Mouse (Mus musculus) retina, adult 2 months (tissue): Measurements from ENCODE around the gene Tent5b.
A peak's percentile ranks its signal among the peaks of the same experiment; 100 is the strongest.

Source experiments
- DNase-seq: peaks from one replicate; pipeline ENCODE4 v3.0.0-alpha.2; 2012; ENCODE audit warnings: low read depth, low spot score

The Tent5b gene

DNA sequence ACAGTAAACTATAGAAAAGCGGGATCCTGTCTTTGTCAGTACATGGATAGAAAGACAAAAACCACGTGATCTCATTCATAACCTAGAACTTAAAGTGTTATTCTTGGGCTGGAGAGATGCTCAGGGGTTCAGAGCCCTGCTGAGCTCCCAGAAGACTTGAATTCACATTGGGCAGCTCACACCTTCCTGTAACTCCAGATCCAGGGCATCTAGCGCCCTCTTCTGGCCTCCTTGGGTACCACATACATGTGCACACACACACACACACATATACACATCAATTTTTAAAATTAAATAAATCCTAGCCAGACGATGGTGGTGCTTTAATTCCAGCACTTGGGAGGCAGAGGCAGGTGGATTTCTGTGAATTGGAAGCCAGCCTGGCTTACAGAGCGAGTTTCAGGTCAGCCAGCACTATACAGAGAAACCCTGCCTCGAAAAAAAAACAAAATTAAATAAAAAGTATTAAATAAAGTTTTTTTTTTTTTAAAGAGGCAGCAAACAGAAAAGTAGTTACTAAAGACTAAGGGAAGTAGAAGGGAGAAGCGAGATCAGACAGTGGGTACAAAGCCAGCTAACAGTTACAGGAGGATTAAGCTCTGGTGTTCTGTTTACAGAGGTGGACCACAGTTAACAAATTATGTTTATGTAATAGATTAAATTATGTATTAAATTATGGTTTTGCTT is 8.7 kb upstream of the Tent5b start:
- no peak for DNase-seq

DNA sequence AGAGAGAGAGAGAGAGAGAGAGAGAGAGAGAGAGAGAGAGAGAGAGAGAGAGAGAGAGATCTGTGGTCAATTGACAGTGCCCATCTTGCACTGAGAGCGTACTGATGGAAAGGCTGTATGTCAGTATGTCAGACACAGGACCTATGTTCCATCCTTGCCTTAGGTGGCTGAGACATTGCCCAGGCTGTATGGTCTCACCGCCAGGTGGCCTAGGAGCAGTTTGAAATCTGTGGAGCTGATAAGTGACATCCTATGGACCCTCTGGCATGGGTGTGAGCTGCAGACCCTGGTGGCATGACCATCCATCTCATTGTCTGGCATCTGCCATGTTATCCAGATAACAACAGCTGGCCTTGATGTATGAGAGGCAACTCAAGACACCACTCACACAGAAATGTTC is 6.1 kb upstream of the Tent5b start:
- DNase-seq: no peak

DNA sequence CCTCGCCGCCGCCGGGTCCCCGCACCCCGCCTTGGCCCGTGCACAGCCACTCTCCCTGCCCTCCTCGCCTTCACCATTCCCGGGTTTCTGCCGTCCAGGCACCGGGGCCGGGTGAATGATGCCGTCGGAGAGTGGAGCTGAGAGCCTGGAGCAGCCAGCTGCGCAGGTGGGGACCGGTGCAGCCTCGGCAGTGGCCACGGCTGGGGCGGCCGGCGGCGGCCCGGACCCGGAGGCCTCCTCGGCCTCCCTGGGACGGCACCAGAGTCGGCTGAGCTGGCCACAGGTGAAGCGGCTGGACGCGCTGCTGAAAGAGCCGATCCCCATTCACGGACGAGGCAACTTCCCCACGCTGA is 229 bp downstream of the Tent5b start:
- no peak for DNase-seq

DNA sequence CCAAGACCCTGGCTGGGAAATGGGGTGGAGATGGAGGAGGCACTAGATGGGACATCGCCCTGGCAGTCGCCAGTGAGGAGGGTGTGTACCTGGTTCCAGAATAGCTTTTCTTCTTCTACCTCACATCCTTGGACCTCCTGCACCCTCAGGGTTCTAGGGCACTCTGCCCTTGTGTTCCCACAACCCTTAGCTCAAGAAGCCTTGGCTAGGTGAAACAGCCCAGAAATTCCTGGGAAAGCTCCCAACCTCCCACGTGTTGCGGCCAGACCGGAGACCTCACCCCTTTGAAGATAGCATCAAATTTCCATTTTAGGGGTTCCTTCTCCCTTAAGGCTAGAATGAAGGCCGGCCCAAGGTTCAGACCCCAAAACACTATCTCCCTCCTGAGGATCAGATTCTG is 822 bp downstream of the Tent5b start:
- no peak for DNase-seq

DNA sequence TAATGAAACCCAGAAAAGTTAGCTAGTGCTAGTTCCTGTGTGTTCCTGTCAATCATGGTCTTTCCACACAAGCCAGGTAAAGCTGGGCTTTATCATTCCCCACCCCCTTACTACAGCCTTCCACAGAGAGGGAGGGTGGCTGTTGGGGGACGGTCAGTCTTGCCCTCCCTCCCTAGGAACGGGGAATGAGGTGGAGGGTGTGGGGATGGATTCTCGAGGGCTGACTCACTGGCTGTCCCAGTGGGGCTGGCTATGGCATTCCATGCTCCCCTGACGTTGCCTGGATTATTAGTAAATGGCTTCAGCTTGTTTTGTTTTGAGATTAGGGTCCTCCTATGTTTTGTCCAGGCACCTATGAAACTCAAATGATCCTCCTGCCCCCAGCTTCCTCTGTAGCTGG is 1.6 kb downstream of the Tent5b start:
- DNase-seq: no peak

DNA sequence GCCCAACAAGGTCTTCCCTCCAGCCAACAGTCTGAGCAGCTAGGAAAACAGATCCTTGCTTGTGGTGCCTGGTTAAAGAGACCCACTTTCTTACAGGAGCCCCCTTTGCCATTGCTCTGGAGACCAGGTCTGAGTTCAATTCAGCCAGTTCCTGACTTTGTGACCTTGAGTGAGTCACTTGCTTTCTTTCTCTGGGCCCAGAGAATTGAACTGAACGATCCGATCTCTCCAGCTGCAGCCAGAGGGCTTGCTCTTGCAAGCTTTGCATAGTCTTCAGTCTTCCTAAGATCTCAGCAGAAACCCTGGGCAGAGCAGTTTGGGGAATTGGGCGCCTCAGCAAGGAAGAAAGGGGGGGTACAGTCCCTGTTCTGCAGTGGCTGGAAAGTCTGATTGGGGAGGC is 2.5 kb downstream of the Tent5b start:
- DNase-seq: no peak

DNA sequence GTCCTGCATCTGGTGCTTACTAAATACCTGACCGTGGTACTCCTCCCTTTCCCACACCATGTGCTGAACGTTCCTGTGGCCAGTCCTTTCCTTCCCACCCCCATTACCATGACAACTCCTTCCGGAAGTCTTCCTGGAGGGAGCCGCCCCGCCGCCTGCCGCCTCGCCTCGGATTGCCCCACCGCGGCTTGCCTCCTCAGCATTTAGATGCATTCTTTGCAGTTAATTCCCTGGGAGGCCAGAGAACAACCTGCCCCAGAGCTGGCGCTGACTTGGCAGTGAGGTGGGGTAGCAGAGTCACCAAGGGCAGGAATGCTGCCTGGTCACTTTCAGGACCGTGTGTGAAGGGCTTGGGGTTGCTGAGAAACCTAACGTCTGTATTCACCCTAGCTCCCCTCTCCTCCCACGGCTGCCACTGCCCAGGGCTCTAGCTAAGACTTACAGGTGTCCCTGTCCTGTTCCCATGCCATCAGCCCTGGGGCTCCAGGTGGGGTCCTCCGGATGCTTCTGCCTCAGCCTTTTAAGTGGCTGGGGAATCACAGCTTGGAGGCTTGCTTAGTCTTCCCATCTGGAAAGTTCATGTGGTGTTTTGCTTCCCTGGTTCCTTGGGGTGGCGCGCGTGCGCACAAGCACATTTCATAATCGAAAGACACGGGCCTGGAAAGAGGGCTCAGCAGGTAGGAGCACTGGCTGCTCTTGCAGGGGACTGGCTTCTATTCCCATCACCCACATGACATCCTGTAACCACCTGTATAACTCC is 4.5 kb downstream of the Tent5b start:
- no peak for DNase-seq

DNA sequence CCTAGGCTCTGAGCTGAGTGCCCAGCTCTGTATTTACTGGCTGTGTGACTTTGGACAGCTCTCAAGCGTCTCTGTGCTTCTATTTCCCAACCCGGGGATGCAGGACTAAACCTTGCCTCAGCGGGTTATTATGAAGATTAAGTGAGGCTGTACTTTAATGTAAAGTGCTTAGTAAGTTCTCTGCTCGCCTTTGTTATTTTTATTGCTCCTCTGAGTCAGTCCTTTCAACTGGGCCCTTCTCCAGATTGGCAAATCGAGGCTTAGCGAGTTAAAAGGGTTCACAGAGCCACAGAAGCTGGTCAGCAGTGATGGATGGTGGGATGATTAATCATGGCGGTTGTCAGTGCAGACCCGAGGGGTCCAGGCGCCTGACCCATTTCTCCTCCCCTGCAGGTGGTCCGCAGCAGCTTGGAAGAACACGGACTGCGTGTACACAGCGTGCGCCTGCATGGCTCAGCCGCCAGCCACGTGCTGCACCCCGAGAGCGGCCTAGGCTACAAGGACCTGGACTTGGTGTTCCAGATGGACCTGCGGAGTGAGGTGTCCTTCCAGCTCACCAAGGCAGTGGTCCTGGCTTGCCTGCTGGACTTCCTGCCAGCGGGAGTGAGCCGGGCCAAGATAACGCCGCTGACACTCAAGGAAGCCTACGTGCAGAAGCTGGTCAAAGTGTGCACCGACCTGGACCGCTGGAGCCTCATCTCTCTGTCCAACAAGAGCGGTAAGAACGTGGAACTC is 5.9 kb downstream of the Tent5b start:
- DNase-seq: no peak

DNA sequence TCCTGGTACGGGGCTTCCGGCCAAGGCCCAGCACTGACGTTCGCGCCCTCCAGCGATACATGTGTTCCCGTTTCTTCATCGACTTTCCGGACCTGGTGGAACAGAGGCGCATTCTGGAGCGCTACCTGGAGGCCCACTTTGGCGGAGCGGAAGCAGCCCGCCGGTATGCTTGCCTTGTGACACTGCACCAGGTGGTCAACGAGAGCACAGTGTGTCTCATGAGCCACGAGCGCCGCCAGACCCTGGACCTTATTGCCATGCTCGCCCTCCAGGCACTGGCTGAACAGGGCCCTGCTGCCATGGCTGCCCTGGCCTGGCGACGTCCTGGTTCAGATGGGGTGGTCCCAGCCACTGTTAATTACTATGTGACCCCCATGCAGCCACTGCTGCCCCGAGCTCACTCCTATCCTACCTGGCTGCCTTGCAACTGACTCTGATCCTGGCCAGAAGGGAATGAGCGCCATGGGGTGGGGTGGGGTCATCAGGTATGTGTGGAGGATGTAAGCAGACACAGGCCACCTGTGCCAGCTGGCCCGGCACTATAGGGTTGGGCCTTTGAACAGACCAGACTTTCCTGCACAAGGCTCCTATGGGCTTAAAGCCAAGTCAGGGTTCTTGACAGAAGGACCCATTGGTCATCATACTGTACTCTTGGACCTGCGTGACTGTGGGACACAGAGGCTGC is 6.9 kb downstream of the Tent5b start:
- no peak for DNase-seq

DNA sequence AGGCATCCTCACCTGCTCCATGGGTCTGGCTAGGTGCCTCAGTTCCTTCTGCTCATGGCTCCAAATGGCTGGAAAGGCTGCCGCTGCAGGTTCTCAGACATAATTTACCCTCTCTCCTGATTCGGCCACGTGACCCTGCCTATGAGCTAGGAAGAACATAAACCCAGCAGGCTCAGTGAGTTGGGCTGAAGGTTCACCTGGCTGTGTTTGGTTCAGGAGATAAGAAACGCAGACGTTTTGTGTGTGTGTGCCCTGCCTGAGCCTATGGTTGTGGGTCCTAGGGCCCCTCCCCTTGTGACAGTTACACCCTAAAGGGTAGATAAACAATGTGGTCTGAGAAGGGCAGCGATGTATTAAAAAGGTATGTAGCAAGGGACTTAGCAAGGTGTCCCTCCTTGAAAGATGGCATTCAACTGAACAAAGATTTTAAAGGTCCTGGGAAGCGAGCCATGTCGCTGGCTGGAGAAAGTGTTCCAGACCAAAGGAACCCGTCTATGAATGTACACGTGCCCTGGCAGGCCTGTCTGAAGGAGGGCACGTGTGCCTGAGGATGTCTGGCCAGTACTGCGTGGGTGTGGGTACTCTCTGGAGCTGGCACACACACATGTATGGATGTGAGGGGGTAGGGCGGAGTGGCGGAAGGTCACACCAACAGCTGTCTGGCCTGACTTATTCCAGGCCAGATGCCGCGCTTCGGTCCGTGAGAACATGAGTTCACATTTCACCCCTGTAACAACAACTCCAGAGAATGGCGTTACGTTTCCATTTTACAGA is 8.9 kb downstream of the Tent5b start:
- no peak for DNase-seq

DNA sequence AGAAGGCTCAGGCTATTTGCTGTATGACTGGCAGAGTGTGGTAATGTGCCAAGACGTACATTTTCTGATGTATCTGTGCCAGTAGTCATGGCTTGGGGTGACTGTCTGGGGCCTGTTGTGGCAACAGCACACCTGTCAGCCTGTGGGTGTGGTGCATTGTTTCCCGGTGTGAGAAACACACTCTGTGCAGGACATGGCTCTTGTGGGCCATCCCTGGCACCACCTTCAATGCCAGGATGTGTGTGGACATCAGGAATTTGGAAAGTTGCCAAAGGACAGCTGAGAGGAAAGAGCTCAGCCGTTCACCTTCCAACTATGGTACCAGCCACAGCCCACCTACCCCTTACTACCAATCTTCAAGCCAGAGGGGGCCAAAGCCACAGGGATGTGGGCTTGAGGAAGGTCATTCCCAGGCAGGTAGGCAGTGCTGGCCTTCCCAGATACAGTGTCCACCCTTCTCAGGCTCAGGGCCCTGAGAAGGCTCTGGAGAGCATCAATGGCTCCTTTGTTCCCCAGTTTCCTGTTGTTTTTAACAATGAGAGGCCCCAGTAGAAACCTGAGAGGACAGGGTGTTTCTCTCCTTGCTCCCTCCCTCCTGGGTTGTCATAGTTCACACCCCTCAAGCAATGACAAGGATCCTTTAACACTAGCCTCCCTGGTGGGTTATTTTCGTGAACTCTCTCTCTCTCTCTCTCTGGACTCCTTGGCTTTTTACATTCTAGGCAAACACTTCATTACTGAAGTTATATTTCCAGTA is 9.7 kb downstream of the Tent5b start:
- no peak for DNase-seq

DNA sequence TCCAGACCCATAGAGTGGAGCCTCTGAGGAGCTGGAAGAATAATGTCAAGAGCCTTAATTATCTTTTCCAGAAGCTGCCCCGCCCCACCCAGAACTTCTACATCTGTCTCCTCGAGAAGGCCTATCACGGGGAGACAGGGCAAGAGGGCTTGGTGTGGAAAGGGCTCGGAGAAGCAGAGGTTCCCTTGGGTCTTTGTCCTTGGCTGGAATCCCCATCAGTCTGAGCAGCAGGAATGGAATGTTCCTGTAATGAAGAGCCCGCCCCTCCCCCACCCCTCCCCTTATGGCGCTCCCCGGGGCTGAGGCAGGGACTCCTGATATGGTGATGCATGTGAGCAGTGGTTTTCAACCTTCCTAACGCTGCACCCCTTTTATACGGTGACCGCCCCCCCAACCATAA is 11.9 kb downstream of the Tent5b start:
- DNase-seq: no peak

DNA sequence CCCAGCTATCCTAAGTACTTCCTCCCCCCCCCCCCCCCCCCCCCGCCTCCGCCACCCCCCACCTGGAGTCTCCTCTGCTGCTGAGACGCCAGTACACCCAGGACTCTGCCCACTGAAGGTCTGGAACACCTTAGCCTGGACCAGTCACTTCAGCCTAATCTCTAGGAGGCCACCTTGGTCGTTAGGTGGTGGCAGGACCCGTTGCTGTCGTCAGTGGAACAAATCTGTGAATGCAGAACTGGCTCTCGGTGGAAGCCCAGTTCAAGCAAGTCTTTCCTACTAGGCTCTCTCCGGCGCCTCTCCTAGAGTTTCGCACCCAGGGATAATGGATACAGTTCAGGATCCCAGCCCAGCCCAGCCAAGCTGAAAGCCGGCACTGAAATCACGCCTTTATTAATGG is 14.0 kb downstream of the Tent5b start:
- DNase-seq: no peak

DNA sequence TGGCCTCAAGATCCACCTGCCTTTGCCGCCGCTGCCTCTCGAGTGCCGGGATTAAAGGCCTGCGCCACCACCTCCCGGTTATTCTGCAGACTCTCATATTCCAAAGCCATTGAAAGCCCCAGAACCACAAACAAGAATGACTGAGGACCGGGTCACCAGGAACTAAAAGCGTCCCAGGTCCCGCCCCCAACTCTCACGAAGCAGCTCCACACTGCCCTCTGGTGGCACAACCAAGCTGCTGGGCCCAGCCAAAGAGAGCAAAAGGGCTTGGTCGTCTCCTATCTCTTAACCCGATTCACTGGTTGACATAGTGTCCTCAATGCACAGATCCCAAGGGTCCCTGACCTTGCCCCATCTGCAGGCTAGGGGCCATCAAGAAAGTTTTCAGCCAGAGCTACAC is 14.5 kb downstream of the Tent5b start:
- peak; percentile 62 for DNase-seq

DNA sequence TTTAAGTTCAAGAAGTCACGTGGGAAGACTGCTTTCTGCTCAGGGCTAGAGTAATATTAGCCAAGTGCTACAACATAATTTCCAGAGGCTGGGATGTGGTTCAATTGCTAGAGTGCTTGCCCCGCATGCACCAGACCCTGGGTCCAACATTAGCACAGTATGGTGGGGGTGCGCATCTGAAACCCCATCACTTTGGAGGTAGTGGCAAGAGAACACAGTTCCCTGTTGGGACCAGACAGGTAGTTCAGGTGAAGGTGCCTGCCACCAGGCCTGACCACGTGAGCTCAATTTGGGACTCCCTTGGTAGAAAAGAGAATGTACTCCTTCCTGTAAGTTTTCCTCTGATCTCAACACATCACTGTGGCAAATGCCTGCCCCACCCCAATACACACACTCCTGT is 14.9 kb downstream of the Tent5b start:
- no peak for DNase-seq

DNA sequence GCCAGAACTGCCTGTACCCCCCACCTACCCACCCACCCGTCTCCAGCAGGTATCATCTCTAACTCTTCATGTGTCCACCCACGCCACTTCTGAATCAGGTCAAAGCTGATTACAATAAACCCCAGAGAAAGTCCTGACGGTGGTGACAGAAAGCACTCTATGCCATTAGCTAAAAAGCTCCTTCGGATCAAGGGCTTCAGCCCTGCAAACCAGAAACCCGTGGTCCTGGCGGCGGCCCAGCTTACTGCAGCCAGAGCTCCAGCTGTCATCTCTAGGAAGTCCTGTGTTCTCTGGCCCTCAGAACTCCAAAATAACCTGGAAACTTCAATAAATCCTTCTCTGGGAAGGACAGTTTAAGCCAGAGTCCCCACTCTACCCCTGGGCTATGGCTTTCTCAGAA is 15.8 kb downstream of the Tent5b start:
- peak; percentile 30 for DNase-seq

DNA sequence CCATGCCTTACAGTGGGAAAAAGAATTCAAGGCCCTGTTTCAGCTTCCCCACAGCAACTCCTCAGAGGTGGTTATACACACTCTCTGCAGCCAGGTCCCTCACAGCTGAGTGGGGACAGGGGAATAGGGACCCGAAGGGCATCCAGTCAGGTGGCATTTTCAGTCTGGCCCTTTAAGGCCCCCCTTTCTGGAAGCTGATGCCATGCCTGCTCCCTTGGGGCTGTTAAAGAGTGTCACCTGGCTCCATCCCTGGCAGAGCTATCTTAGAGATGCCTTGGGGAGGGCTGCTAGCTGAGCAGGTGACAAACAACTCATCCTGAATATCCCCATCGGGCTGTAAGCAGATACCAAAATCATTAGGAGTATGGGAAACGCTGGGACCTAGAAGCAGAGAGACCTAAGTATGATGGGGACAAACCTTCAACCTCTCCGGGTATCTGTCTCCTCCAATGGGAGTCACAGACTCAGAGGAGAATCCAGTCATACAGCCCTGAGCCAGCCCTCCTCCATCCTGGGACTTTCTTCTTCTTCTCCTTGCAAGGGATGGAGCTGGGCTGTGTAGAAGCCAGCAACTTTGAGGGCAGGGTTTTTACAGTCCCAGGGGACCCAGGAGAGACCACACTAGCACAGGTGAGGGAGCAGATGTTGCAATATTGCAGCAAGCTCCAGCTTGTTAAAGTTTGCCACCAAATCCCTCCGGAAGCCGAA is 17.0 kb downstream of the Tent5b start:
- DNase-seq: no peak

DNA sequence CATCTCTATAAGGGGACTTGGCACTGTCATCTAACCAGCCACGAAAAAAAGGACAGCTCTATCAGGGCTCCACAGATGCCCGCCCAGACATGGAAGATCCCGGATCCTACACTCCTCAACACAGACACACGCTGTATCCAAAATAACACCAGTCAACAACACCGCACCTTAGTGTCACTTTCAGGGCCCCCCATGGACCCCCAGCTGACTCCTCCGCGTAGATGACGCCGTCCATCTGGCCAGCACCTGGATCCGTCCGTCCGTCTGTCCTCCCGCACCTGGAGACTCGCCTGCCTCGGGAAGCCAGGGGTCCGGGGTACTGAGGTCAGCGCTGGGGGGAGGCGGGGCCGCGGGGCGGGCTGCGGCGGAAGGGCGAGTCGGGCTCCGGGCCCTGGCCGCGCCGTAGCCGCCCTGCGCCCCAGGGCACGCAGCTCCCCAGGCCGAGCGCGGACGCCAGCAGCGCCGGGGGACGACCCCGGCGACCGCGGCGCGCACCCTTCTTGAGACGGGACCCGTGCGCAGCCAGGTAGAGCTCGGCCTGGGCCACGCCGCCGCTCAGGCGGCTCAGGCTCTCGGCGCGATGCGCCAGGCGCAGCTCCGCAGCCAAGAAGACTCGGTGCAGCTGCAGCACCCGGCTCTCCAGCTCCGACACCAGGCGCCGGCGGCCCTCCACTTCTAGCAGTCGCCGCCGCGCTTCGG is 17.7 kb downstream of the Tent5b start:
- DNase-seq: no peak

DNA sequence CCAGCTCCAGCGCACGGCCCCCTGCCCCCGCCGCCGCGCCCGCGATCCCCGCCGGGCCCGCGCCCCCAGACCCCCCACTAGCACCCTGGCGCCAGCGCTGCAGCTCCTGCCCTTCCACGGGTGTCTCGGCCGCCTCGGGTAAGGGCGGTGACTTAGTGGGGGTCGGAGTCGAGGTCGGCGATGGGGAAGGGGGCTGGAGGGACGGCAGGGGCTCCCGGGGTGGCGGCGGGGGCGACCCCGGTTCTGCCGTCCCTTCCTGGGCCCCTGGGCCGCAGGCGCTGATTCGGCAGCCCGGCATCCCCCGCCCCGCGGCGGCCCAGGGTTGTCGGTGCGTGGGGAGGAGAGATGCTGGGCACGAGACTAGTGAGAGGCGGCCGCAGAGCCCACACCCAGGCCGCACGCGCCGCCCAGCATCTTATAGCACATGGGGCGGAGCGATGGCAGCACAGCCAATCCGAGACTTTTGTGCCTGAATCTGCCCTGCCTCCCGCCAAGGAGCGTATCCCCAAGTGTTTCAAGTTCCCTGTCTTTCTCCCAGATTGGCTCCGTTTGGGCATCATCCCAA is 18.3 kb downstream of the Tent5b start, which contains the start of gene Trnp1:
Gene Trnp1, minus strand, starts transcription at position 391 of the 565 bp plus-strand sequence.
- DNase-seq: peak; percentile 45
